Mouse (Mus musculus): ENCODE measurements around the gene Ddx39. TPM values are rescaled to one million over a fixed set of nuclear protein-coding genes. Genes with fewer than 3 reads are reported as not detected.

The Ddx39 gene
- polyA plus RNA-seq, 1 experiment from 2014 or later = 191 TPM

- Histone ChIP-seq H3K4me2 (ENCODE audit: low read depth, low read length) (no peak overlapping the region), H3K27me3 (ENCODE audit: control insufficient read depth, insufficient read depth, low read length) (no peaks in the 10 kb centered on the region), H3K4me1 (ENCODE audit: control insufficient read depth, insufficient read depth, low read length) (no peaks in the 10 kb centered on the region), H3K9me3 (replicated peaks; ENCODE audit: control insufficient read depth, low read length) (no peaks in the 10 kb centered on the region), H3K9ac (replicated peaks; ENCODE audit: low read length) (no peak overlapping the region), H3K4me3 (ENCODE audit: low read depth, low read length) (no peak overlapping the region), H3K36me3 (replicated peaks; ENCODE audit: control insufficient read depth, insufficient read depth, low read depth, low read length) (peaks cover 34% of the 10 kb centered on the region), H3K27ac (replicated peaks; ENCODE audit: low read depth, low read length) (no peak overlapping the region)
- DNase-seq (ENCODE audit: low spot score) (no peak), ATAC-seq (replicated peaks; ENCODE audit: insufficient number of reproducible peaks, low FRiP score, low TSS enrichment, low read depth) (no peak)
- 87% methylated on average over 12 of the region's 12 CpGs for WGBS
Measured at GRCm38 (mm10) chr8:83722631-83723030, 7.7 kb downstream of the Ddx39 start.

GRCm38 (mm10) chr8:83723447-83724083, 8.6 kb downstream of the Ddx39 start:
- Histone ChIP-seq H3K4me2 (ENCODE audit: low read depth, low read length) (no peak overlapping the region), H3K36me3 (replicated peaks; ENCODE audit: control insufficient read depth, insufficient read depth, low read depth, low read length) (peaks cover 34% of the 10 kb centered on the region), H3K9me3 (replicated peaks; ENCODE audit: control insufficient read depth, low read length) (no peaks in the 10 kb centered on the region), H3K27me3 (ENCODE audit: control insufficient read depth, insufficient read depth, low read length) (no peaks in the 10 kb centered on the region), H3K9ac (replicated peaks; ENCODE audit: low read length) (no peak overlapping the region), H3K27ac (replicated peaks; ENCODE audit: low read depth, low read length) (no peak overlapping the region), H3K4me3 (ENCODE audit: low read depth, low read length) (no peak overlapping the region), H3K4me1 (ENCODE audit: control insufficient read depth, insufficient read depth, low read length) (no peaks in the 10 kb centered on the region)
- DNase-seq (ENCODE audit: low spot score) (no peak), ATAC-seq (replicated peaks; ENCODE audit: insufficient number of reproducible peaks, low FRiP score, low TSS enrichment, low read depth) (no peak)
- 90% methylated on average over 11 of the region's 11 CpGs for WGBS

GRCm38 (mm10) chr8:83724697-83725482, 9.9 kb downstream of the Ddx39 start:
- 48% methylated on average over 15 of the region's 15 CpGs for WGBS
- peak; percentile 71 for DNase-seq (ENCODE audit: low spot score)
- Histone ChIP-seq H3K9ac (replicated peaks; ENCODE audit: low read length) (no peak overlapping the region), H3K4me3 (ENCODE audit: low read depth, low read length) (no peak overlapping the region), H3K4me2 (ENCODE audit: low read depth, low read length) (no peak overlapping the region), H3K4me1 (ENCODE audit: control insufficient read depth, insufficient read depth, low read length) (no peaks in the 10 kb centered on the region), H3K36me3 (replicated peaks; ENCODE audit: control insufficient read depth, insufficient read depth, low read depth, low read length) (peaks cover 34% of the 10 kb centered on the region), H3K9me3 (replicated peaks; ENCODE audit: control insufficient read depth, low read length) (no peaks in the 10 kb centered on the region), H3K27ac (replicated peaks; ENCODE audit: low read depth, low read length) (no peak overlapping the region), H3K27me3 (ENCODE audit: control insufficient read depth, insufficient read depth, low read length) (no peaks in the 10 kb centered on the region)
- peak; percentile 46; the same call in 1 of the 2 replicates for ATAC-seq (replicated peaks; ENCODE audit: insufficient number of reproducible peaks, low FRiP score, low TSS enrichment, low read depth)

GRCm38 (mm10) chr8:83725521-83726102, 10.6 kb downstream of the Ddx39 start:
- no peaks in the 10 kb centered on the region for H3K27me3 ChIP-seq (ENCODE audit: control insufficient read depth, insufficient read depth, low read length)
- no peak overlapping the region for H3K27ac ChIP-seq (replicated peaks; ENCODE audit: low read depth, low read length)
- H3K4me3 ChIP-seq (ENCODE audit: low read depth, low read length) = no peak overlapping the region
- no peak for ATAC-seq (replicated peaks; ENCODE audit: insufficient number of reproducible peaks, low FRiP score, low TSS enrichment, low read depth)
- H3K36me3 ChIP-seq (replicated peaks; ENCODE audit: control insufficient read depth, insufficient read depth, low read depth, low read length) = peaks cover 30% of the 10 kb centered on the region
- 95% methylated on average over 8 of the region's 8 CpGs for WGBS
- H3K9me3 ChIP-seq (replicated peaks; ENCODE audit: control insufficient read depth, low read length) = no peaks in the 10 kb centered on the region
- H3K9ac ChIP-seq (replicated peaks; ENCODE audit: low read length) = no peak overlapping the region
- H3K4me2 ChIP-seq (ENCODE audit: low read depth, low read length) = no peak overlapping the region
- H3K4me1 ChIP-seq (ENCODE audit: control insufficient read depth, insufficient read depth, low read length) = no peaks in the 10 kb centered on the region
- DNase-seq (ENCODE audit: low spot score) = no peak

GRCm38 (mm10) chr8:83729009-83729807, 14.2 kb downstream of the Ddx39 start:
- Histone ChIP-seq H3K4me1 (ENCODE audit: control insufficient read depth, insufficient read depth, low read length) (no peaks in the 10 kb centered on the region), H3K4me3 (ENCODE audit: low read depth, low read length) (no peak overlapping the region), H3K27me3 (ENCODE audit: control insufficient read depth, insufficient read depth, low read length) (no peaks in the 10 kb centered on the region), H3K9ac (replicated peaks; ENCODE audit: low read length) (no peak overlapping the region), H3K27ac (replicated peaks; ENCODE audit: low read depth, low read length) (no peak overlapping the region), H3K36me3 (replicated peaks; ENCODE audit: control insufficient read depth, insufficient read depth, low read depth, low read length) (peaks cover 3% of the 10 kb centered on the region), H3K9me3 (replicated peaks; ENCODE audit: control insufficient read depth, low read length) (no peaks in the 10 kb centered on the region), H3K4me2 (ENCODE audit: low read depth, low read length) (no peak overlapping the region)
- 71% methylated on average over 11 of the region's 11 CpGs for WGBS
- peak; percentile 51; the same call in 1 of the 2 replicates for ATAC-seq (replicated peaks; ENCODE audit: insufficient number of reproducible peaks, low FRiP score, low TSS enrichment, low read depth)
- DNase-seq (ENCODE audit: low spot score) = peak; percentile 80

- Histone ChIP-seq H3K4me3 (ENCODE audit: low read depth, low read length) (no peak overlapping the region), H3K4me1 (ENCODE audit: control insufficient read depth, insufficient read depth, low read length) (no peaks in the 10 kb centered on the region), H3K36me3 (replicated peaks; ENCODE audit: control insufficient read depth, insufficient read depth, low read depth, low read length) (no peaks in the 10 kb centered on the region; the same call in 1 of the 2 replicates), H3K27ac (replicated peaks; ENCODE audit: low read depth, low read length) (no peak overlapping the region), H3K4me2 (ENCODE audit: low read depth, low read length) (no peak overlapping the region), H3K9ac (replicated peaks; ENCODE audit: low read length) (no peak overlapping the region), H3K27me3 (ENCODE audit: control insufficient read depth, insufficient read depth, low read length) (no peaks in the 10 kb centered on the region), H3K9me3 (replicated peaks; ENCODE audit: control insufficient read depth, low read length) (no peaks in the 10 kb centered on the region)
- WGBS = 76% methylated on average over 5 of the region's 5 CpGs
- ATAC-seq (replicated peaks; ENCODE audit: insufficient number of reproducible peaks, low FRiP score, low TSS enrichment, low read depth) (no peak), DNase-seq (ENCODE audit: low spot score) (no peak)
Measured at GRCm38 (mm10) chr8:83731906-83732305, 16.9 kb downstream of the Ddx39 start.

- ATAC-seq (replicated peaks; ENCODE audit: insufficient number of reproducible peaks, low FRiP score, low TSS enrichment, low read depth) (no peak), DNase-seq (ENCODE audit: low spot score) (no peak)
- Histone ChIP-seq H3K36me3 (replicated peaks; ENCODE audit: control insufficient read depth, insufficient read depth, low read depth, low read length) (no peaks in the 10 kb centered on the region; the same call in 1 of the 2 replicates), H3K9ac (replicated peaks; ENCODE audit: low read length) (no peak overlapping the region), H3K9me3 (replicated peaks; ENCODE audit: control insufficient read depth, low read length) (no peaks in the 10 kb centered on the region), H3K27me3 (ENCODE audit: control insufficient read depth, insufficient read depth, low read length) (no peaks in the 10 kb centered on the region), H3K4me1 (ENCODE audit: control insufficient read depth, insufficient read depth, low read length) (no peaks in the 10 kb centered on the region; the same call in 1 of the 2 replicates), H3K4me2 (ENCODE audit: low read depth, low read length) (no peak overlapping the region), H3K4me3 (ENCODE audit: low read depth, low read length) (no peak overlapping the region), H3K27ac (replicated peaks; ENCODE audit: low read depth, low read length) (no peak overlapping the region)
- 88% methylated on average over 6 of the region's 6 CpGs for WGBS
Measured at GRCm38 (mm10) chr8:83732919-83733318, 17.9 kb downstream of the Ddx39 start.

Data from embryonic facial prominence, embryonic 11.5 days (tissue).